Mouse (Mus musculus) layer of hippocampus, adult 2 months (tissue): ENCODE measurements at regions not wholly inside any gene's neighbourhood (a gene's known extent, or its start where the extent isn't known, plus 50 kb on each side); places are given as distances from the start of the nearest gene placed in this dataset.

Experiments
- DNase-seq, 2 experiments: peaks; one replicate each; pipeline ENCODE4 v3.0.0; 2022; ENCODE audit warnings: low spot score in 2 of 2
- H3K27ac ChIP-seq: fragments of 200-600 bp; 2 replicates; pipeline ENCODE4 v1.8.1; 2022
- H3K4me3 ChIP-seq: fragments of 200-600 bp; 2 replicates; pipeline ENCODE4 v1.8.1; 2022; ENCODE audit warnings: mild to moderate bottlenecking
- CTCF ChIP-seq: fragments of 200-600 bp; conservative IDR thresholded peaks from 2 replicates; pipeline ENCODE4 v1.8.1; 2022; ENCODE audit warnings: antibody characterized with exemption, mild to moderate bottlenecking, moderate library complexity

- no peak for TF ChIP-seq CTCF
- no peak for DNase-seq
- H3K4me3 ChIP-seq: no peak overlapping the region
- H3K27ac ChIP-seq: peak overlapping the region; percentile 43; the same call in 1 of the 2 replicates
Measured at GRCm38 (mm10) chr1:76075685-76076455, 529.8 kb downstream of the Slc4a3 start.

GRCm38 (mm10) chr1:76080241-76080640 is 534.2 kb downstream of the Slc4a3 start:
- no peak for TF ChIP-seq CTCF
- H3K4me3 ChIP-seq: no peak overlapping the region
- H3K27ac ChIP-seq: no peak overlapping the region
- DNase-seq: no peak

GRCm38 (mm10) chr1:76081700-76082099 is 535.6 kb downstream of the Slc4a3 start:
- no peak overlapping the region for H3K27ac ChIP-seq
- H3K4me3 ChIP-seq: no peak overlapping the region
- no peak for TF ChIP-seq CTCF
- DNase-seq: no peak

- Histone ChIP-seq H3K27ac (no peak overlapping the region), H3K4me3 (no peak overlapping the region)
- TF ChIP-seq CTCF: no peak
- no peak for DNase-seq
Measured at GRCm38 (mm10) chr1:76083273-76084036, 537.4 kb downstream of the Slc4a3 start.

- no peak for DNase-seq
- Histone ChIP-seq H3K27ac (no peak overlapping the region), H3K4me3 (no peak overlapping the region)
- no peak for TF ChIP-seq CTCF
Measured at GRCm38 (mm10) chr1:76091031-76091430, 545.0 kb downstream of the Slc4a3 start.

- Histone ChIP-seq H3K27ac (no peak overlapping the region), H3K4me3 (no peak overlapping the region)
- TF ChIP-seq CTCF: no peak
- DNase-seq: no peak
Measured at GRCm38 (mm10) chr1:76113281-76113680, 567.2 kb downstream of the Slc4a3 start.

GRCm38 (mm10) chr1:76120840-76121239 is 574.8 kb downstream of the Slc4a3 start:
- no peak for DNase-seq
- TF ChIP-seq CTCF: no peak
- no peak overlapping the region for H3K4me3 ChIP-seq
- H3K27ac ChIP-seq: no peak overlapping the region

- Histone ChIP-seq H3K27ac (no peak overlapping the region), H3K4me3 (no peak overlapping the region)
- TF ChIP-seq CTCF: no peak
- DNase-seq: no peak
Measured at GRCm38 (mm10) chr1:76130353-76130752, 584.3 kb downstream of the Slc4a3 start.

GRCm38 (mm10) chr1:76136810-76137209 is 590.7 kb downstream of the Slc4a3 start:
- TF ChIP-seq CTCF: no peak
- H3K27ac ChIP-seq: no peak overlapping the region
- H3K4me3 ChIP-seq: no peak overlapping the region

GRCm38 (mm10) chr1:76137701-76138100 is 591.6 kb downstream of the Slc4a3 start:
- Histone ChIP-seq H3K27ac (no peak overlapping the region), H3K4me3 (no peak overlapping the region)
- DNase-seq: no peak
- no peak for TF ChIP-seq CTCF

More at GRCm38 (mm10) chr1:76136810-76137209, 590.7 kb downstream of the Slc4a3 start:
- DNase-seq: no peak

GRCm38 (mm10) chr1:76143516-76143915 is 597.5 kb downstream of the Slc4a3 start:
- no peak for DNase-seq
- no peak overlapping the region for H3K4me3 ChIP-seq
- peak; percentile 35 for TF ChIP-seq CTCF
- no peak overlapping the region for H3K27ac ChIP-seq

- no peak overlapping the region for H3K4me3 ChIP-seq
- H3K27ac ChIP-seq: no peak overlapping the region
- DNase-seq: no peak
- no peak for TF ChIP-seq CTCF
Measured at GRCm38 (mm10) chr1:76148963-76149362, 602.9 kb downstream of the Slc4a3 start.

- no peak for TF ChIP-seq CTCF
- Histone ChIP-seq H3K27ac (no peak overlapping the region), H3K4me3 (no peak overlapping the region)
- DNase-seq: peak in 1 of 2 experiments; percentile 8
Measured at GRCm38 (mm10) chr1:76156291-76156690, 610.2 kb downstream of the Slc4a3 start.
